Mouse (Mus musculus) megakaryocyte, adult 5-6 weeks (primary cell): ENCODE data around the gene Ier2. TPM values are rescaled to one million over a fixed set of nuclear protein-coding genes. Genes with fewer than 3 reads are reported as not detected.

Experiments used
- ATAC-seq: 2 replicates; pipeline ENCODE4 v1.8.0; 2016; ENCODE audit warnings: mild to moderate bottlenecking, inconsistent platforms; ENCODE audit not compliant: poor library complexity, severe bottlenecking
- total RNA-seq, 2 experiments: library from RNA; stranded (forward) in 1 of 2; stranded (reverse) in 1 of 2; fragments of 153-499, 151-499 nt in 1 of 2; fragments of 221-1000, 200-1000 nt in 1 of 2; gene quantifications; 2 replicates each; pipeline versions ENCODE4 v1.2.3 to v1.2.4; 2015 to 2017

Gene Ier2
- total RNA-seq, 2 experiments from 2014 or later, result 62.7 to 87.5 TPM

GRCm38 (mm10) chr8:84664566-84665384 is 2.1 kb upstream of the Ier2 start:
- ATAC-seq, result peak; percentile 30

GRCm38 (mm10) chr8:84663483-84664327 is 1.1 kb upstream of the Ier2 start:
- ATAC-seq, result peak; percentile 39

- no peak for ATAC-seq
Observed at GRCm38 (mm10) chr8:84661961-84662571, 586 bp downstream of the Ier2 start.

- peak; percentile 37 for ATAC-seq
Observed at GRCm38 (mm10) chr8:84661458-84661871, 1.2 kb downstream of the Ier2 start.

- no peak for ATAC-seq
Observed at GRCm38 (mm10) chr8:84660819-84661457, 1.7 kb downstream of the Ier2 start.

GRCm38 (mm10) chr8:84659936-84660818 is 2.5 kb downstream of the Ier2 start:
- ATAC-seq, result no peak

- no peak for ATAC-seq
Observed at GRCm38 (mm10) chr8:84658951-84659350, 3.7 kb downstream of the Ier2 start.

- ATAC-seq, result no peak
Observed at GRCm38 (mm10) chr8:84657680-84658079, 5.0 kb downstream of the Ier2 start.

- no peak for ATAC-seq
Observed at GRCm38 (mm10) chr8:84657203-84657602, 5.4 kb downstream of the Ier2 start.

- peak; percentile 39 for ATAC-seq
Observed at GRCm38 (mm10) chr8:84656641-84657126, 6.0 kb downstream of the Ier2 start.

GRCm38 (mm10) chr8:84656191-84656525 is 6.5 kb downstream of the Ier2 start:
- no peak for ATAC-seq

GRCm38 (mm10) chr8:84655336-84656190 is 7.1 kb downstream of the Ier2 start:
- ATAC-seq, result no peak

- ATAC-seq, result no peak
Observed at GRCm38 (mm10) chr8:84654597-84654996, 8.1 kb downstream of the Ier2 start.

- ATAC-seq, result no peak
Observed at GRCm38 (mm10) chr8:84653092-84653631, 9.5 kb downstream of the Ier2 start.

GRCm38 (mm10) chr8:84650213-84650612 is 12.4 kb downstream of the Ier2 start:
- ATAC-seq, result no peak

GRCm38 (mm10) chr8:84647461-84647901 is 15.2 kb downstream of the Ier2 start:
- no peak for ATAC-seq

- ATAC-seq, result no peak
Observed at GRCm38 (mm10) chr8:84646800-84647199, 15.9 kb downstream of the Ier2 start.

GRCm38 (mm10) chr8:84643019-84643418 is 19.6 kb downstream of the Ier2 start:
- ATAC-seq, result no peak
